Mouse (Mus musculus): Measurements from ENCODE around the gene Dhx15.

- TF ChIP-seq MAFK (IDR thresholded peaks at IDR 0.05; ENCODE audit: insufficient read depth, low read depth, low read length) (no peak), HCFC1 (IDR thresholded peaks at IDR 0.05; ENCODE audit: borderline replicate concordance, insufficient read depth, low read length) (no peak), ZC3H11A (IDR thresholded peaks at IDR 0.05; ENCODE audit: borderline replicate concordance, low read depth, low read length) (no peak)
These were observed 71.1 kb downstream of the Dhx15 start for GRCm38 (mm10) chr5:52119192-52119591.
